Mouse (Mus musculus): ENCODE results near the gene Olfr1419.

- no peak for TF ChIP-seq USF1 (IDR thresholded peaks at IDR 0.05; ENCODE audit: low read depth, low read length)
- TF ChIP-seq UBTF (IDR thresholded peaks at IDR 0.05; ENCODE audit: low read depth, low read length) = no peak
- TF ChIP-seq EP300 (IDR thresholded peaks at IDR 0.05; ENCODE audit: low read length) = no peak
- TF ChIP-seq POLR2A (IDR thresholded peaks at IDR 0.05; ENCODE audit: low read depth, low read length) = no peak
- no peak for TF ChIP-seq TCF12 (IDR thresholded peaks at IDR 0.05; ENCODE audit: low read depth, low read length)
- no peak for TF ChIP-seq MAX (IDR thresholded peaks at IDR 0.05; ENCODE audit: low read length)
- TF ChIP-seq ZNF384 (IDR thresholded peaks at IDR 0.05; ENCODE audit: low read depth, low read length) = no peak
- no peak for TF ChIP-seq CTCF (conservative IDR thresholded peaks at IDR 0.05 in 1 of 2, IDR thresholded peaks at IDR 0.05 in 1 of 2; ENCODE audit: low read depth in 2 of 2, low read length in 2 of 2)
- no peak for TF ChIP-seq USF2 (conservative IDR thresholded peaks at IDR 0.05; ENCODE audit: low read depth, low read length)
- no peak for TF ChIP-seq CHD1 (IDR thresholded peaks at IDR 0.05; ENCODE audit: low read depth, low read length)
- TF ChIP-seq PAX5 (IDR thresholded peaks at IDR 0.05; ENCODE audit: low read length) = no peak
- TF ChIP-seq ETS1 (conservative IDR thresholded peaks at IDR 0.05; ENCODE audit: low read depth, low read length) = no peak
These were observed 40.9 kb upstream of the Olfr1419 start for GRCm38 (mm10) chr19:11915804-11916203.

Measured in CH12.LX (cell line).